Mouse (Mus musculus) embryonic facial prominence, embryonic 10.5 days (tissue): Measurements from ENCODE around the gene Col18a1. TPM values are rescaled to one million over a fixed set of nuclear protein-coding genes. Genes with fewer than 3 reads are reported as not detected.
A peak's percentile ranks its signal among the peaks of the same experiment; 100 is the strongest.

Experiments used
- DNase-seq: peaks from one replicate; pipeline ENCODE4 v3.0.0-alpha.2; 2017; ENCODE audit warnings: low spot score
- H3K27ac ChIP-seq: fragments of 300-500 bp; sonication (generic); replicated peaks from 2 replicates; pipeline ENCODE4 v1.5.1; 2016; ENCODE audit warnings: mild to moderate bottlenecking
- H3K27me3 ChIP-seq: fragments of 300-500 bp; sonication (generic); replicated peaks from 2 replicates; pipeline ENCODE4 v1.6.1; 2016; ENCODE audit warnings: low read depth, mild to moderate bottlenecking; ENCODE audit not compliant: poor library complexity, severe bottlenecking
- H3K36me3 ChIP-seq: fragments of 300-500 bp; sonication (generic); replicated peaks from 2 replicates; pipeline ENCODE4 v1.6.1; 2016; ENCODE audit warnings: mild to moderate bottlenecking, moderate library complexity
- H3K4me1 ChIP-seq: fragments of 300-500 bp; sonication (generic); 2 replicates; pipeline ENCODE4 v1.6.1; 2016
- H3K4me3 ChIP-seq: fragments of 300-500 bp; sonication (generic); 2 replicates; pipeline ENCODE4 v1.5.1; 2016; ENCODE audit warnings: mild to moderate bottlenecking, moderate library complexity
- H3K9me3 ChIP-seq: fragments of 300-500 bp; sonication (generic); 2 replicates; pipeline ENCODE4 v1.6.1; 2016; ENCODE audit warnings: mild to moderate bottlenecking
- WGBS: fragments of 180-500 bp; shearing (Covaris S2); methylation state at CpG from one replicate; pipeline ENCODE4 v1.1.7; 2016; 5-methylcytosine and 5-hydroxymethylcytosine counted together
- polyA plus RNA-seq: library from polyadenylated mRNA; unstranded; fragments of >200 nt; fragmentation: Nextera tagmentation; extraction: Ambion mirVana; gene quantifications from 2 replicates; pipeline ENCODE4 v1.2.1, GENCODE M21; 2016

Gene Col18a1
- polyA plus RNA-seq, 1 experiment from 2014 or later = 184 TPM

GRCm38 (mm10) chr10:77130561-77131240, 35.6 kb downstream of the Col18a1 start:
- Histone ChIP-seq H3K27me3 (no peaks in the 10 kb centered on the region), H3K4me3 (no peak overlapping the region), H3K4me1 (peaks cover 70% of the 10 kb centered on the region), H3K9me3 (no peaks in the 10 kb centered on the region), H3K36me3 (peaks cover 15% of the 10 kb centered on the region), H3K27ac (peak overlapping the region; percentile 73)
- DNase-seq = peak; percentile 93
- WGBS = 44% methylated on average over 13 of the region's 13 CpGs

GRCm38 (mm10) chr10:77129637-77130410, 36.5 kb downstream of the Col18a1 start:
- no peak overlapping the region for H3K27ac ChIP-seq
- H3K4me1 ChIP-seq = peaks cover 70% of the 10 kb centered on the region
- no peaks in the 10 kb centered on the region for H3K27me3 ChIP-seq
- no peaks in the 10 kb centered on the region for H3K9me3 ChIP-seq
- H3K36me3 ChIP-seq = peaks cover 11% of the 10 kb centered on the region
- 84% methylated on average over 6 of the region's 6 CpGs for WGBS
- no peak overlapping the region for H3K4me3 ChIP-seq
- DNase-seq = no peak

- Histone ChIP-seq H3K27ac (no peak overlapping the region), H3K4me1 (peaks cover 51% of the 10 kb centered on the region), H3K36me3 (peaks cover 14% of the 10 kb centered on the region), H3K4me3 (no peak overlapping the region), H3K9me3 (no peaks in the 10 kb centered on the region), H3K27me3 (no peaks in the 10 kb centered on the region)
- 73% methylated on average over 2 of the region's 2 CpGs for WGBS
- no peak for DNase-seq
Observed at GRCm38 (mm10) chr10:77127926-77128325, 38.4 kb downstream of the Col18a1 start.

- 91% methylated on average over 2 of the region's 2 CpGs for WGBS
- peaks cover 14% of the 10 kb centered on the region for H3K36me3 ChIP-seq
- no peaks in the 10 kb centered on the region for H3K27me3 ChIP-seq
Observed at GRCm38 (mm10) chr10:77126590-77126989, 39.8 kb downstream of the Col18a1 start.

GRCm38 (mm10) chr10:77125078-77125731, 41.1 kb downstream of the Col18a1 start:
- no peak for DNase-seq
- Histone ChIP-seq H3K36me3 (peaks cover 18% of the 10 kb centered on the region), H3K4me1 (peaks cover 23% of the 10 kb centered on the region), H3K4me3 (no peak overlapping the region), H3K9me3 (no peaks in the 10 kb centered on the region), H3K27ac (no peak overlapping the region), H3K27me3 (no peaks in the 10 kb centered on the region)
- WGBS = 85% methylated on average over 18 of the region's 18 CpGs

More at GRCm38 (mm10) chr10:77126590-77126989, 39.8 kb downstream of the Col18a1 start:
- no peak for DNase-seq
- Histone ChIP-seq H3K9me3 (no peaks in the 10 kb centered on the region), H3K27ac (no peak overlapping the region), H3K4me1 (peaks cover 37% of the 10 kb centered on the region), H3K4me3 (no peak overlapping the region)

DNA sequence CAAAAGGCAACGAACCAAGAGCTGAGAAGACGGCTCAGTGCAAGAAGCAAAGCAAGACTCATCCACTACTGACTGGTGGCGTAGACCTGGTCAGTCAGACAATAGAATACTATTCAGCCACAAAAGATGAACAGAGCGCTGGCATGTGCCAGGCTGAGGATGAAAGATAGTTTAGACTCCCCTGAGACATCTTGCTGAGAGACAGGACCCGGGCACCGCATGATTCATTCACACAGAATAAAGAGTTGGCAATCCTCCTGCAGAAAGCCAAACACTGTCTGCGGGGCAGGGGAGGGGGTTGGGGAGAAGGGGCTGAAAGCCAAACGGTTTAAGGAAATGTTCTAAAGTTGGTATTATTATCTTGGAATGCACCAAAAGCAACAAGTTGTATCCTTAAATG, 42.4 kb downstream of the Col18a1 start:
- no peak overlapping the region for H3K4me3 ChIP-seq
- no peaks in the 10 kb centered on the region for H3K27me3 ChIP-seq
- WGBS = 84% methylated on average over 8 of the region's 8 CpGs
- H3K27ac ChIP-seq = no peak overlapping the region
- no peak for DNase-seq
- H3K4me1 ChIP-seq = peaks cover 17% of the 10 kb centered on the region
- peaks cover 21% of the 10 kb centered on the region for H3K36me3 ChIP-seq
- H3K9me3 ChIP-seq = no peaks in the 10 kb centered on the region

GRCm38 (mm10) chr10:77121287-77122022, 44.9 kb downstream of the Col18a1 start:
- 91% methylated on average over 8 of the region's 8 CpGs for WGBS
- DNase-seq = no peak

GRCm38 (mm10) chr10:77120501-77120900, 45.8 kb downstream of the Col18a1 start:
- 79% methylated on average over 4 of the region's 4 CpGs for WGBS
- no peaks in the 10 kb centered on the region for H3K9me3 ChIP-seq

More at GRCm38 (mm10) chr10:77121287-77122022, 44.9 kb downstream of the Col18a1 start:
- H3K4me3 ChIP-seq = no peak overlapping the region
- H3K27ac ChIP-seq = no peak overlapping the region
- peaks cover 14% of the 10 kb centered on the region for H3K36me3 ChIP-seq
- H3K4me1 ChIP-seq = peaks cover 25% of the 10 kb centered on the region
- no peaks in the 10 kb centered on the region for H3K27me3 ChIP-seq
- no peaks in the 10 kb centered on the region for H3K9me3 ChIP-seq

DNA sequence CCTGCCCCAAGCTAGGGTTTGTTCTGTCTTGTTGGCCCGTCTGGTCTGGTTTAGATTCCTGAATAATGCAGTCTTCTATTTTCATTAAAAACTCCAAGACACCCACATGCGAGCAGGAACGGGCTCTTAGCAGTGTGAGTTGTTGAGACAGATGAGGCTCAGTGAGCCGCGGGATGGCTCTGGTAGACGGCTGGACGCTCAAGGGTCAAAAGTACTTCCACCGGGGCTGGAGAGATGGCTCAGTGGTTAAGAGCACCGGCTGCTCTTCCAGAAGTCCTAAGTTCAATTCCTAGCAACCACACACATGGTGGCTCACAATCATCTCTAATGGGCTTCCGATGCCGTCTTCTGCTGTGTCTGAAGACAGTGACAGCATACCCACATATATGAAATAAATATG, 46.9 kb downstream of the Col18a1 start:
- H3K4me1 ChIP-seq = peaks cover 25% of the 10 kb centered on the region
- H3K36me3 ChIP-seq = 0 out of 2 replicates have a peak, but pooled peaks cover 7% of the 10 kb centered on the region
- no peaks in the 10 kb centered on the region for H3K27me3 ChIP-seq
- no peak for DNase-seq
- H3K4me3 ChIP-seq = no peak overlapping the region
- 91% methylated on average over 11 of the region's 11 CpGs for WGBS
- no peaks in the 10 kb centered on the region for H3K9me3 ChIP-seq
- H3K27ac ChIP-seq = no peak overlapping the region

More at GRCm38 (mm10) chr10:77120501-77120900, 45.8 kb downstream of the Col18a1 start:
- peaks cover 29% of the 10 kb centered on the region for H3K4me1 ChIP-seq
- no peak for DNase-seq
- no peaks in the 10 kb centered on the region for H3K27me3 ChIP-seq
- no peak overlapping the region for H3K27ac ChIP-seq
- no peak overlapping the region for H3K4me3 ChIP-seq
- peaks cover 13% of the 10 kb centered on the region for H3K36me3 ChIP-seq

DNA sequence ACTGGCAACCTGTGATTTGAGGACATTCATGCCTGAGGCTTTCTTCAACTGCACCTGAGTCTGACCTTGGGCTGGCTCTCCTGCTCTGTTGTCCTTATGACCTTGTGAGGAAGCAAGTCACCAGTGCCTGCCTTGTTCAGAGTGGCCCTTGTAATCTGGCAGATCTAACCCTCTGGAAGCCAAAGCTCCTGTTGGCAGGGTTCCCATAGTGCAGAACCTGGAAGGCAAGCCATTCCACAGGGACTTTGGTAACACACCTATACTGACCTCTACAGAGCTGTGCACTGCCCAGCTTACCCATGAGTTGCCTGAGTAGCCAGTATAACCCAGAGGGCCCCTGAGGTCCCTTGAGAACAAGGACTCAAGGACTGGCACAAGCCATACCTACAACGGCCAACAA, 48.0 kb downstream of the Col18a1 start:
- Histone ChIP-seq H3K27me3 (no peaks in the 10 kb centered on the region), H3K36me3 (peaks cover 7% of the 10 kb centered on the region; the same call in 1 of the 2 replicates), H3K4me3 (no peak overlapping the region), H3K9me3 (no peaks in the 10 kb centered on the region), H3K4me1 (peaks cover 33% of the 10 kb centered on the region), H3K27ac (no peak overlapping the region)
- no peak for DNase-seq
- WGBS = 84% methylated on average over 1 of the region's 1 CpGs

GRCm38 (mm10) chr10:77116537-77117455, 49.6 kb downstream of the Col18a1 start:
- H3K4me1 ChIP-seq = peaks cover 47% of the 10 kb centered on the region
- peaks cover 16% of the 10 kb centered on the region for H3K36me3 ChIP-seq
- no peak overlapping the region for H3K4me3 ChIP-seq
- DNase-seq = no peak
- H3K27me3 ChIP-seq = no peaks in the 10 kb centered on the region
- no peaks in the 10 kb centered on the region for H3K9me3 ChIP-seq
- H3K27ac ChIP-seq = peak overlapping the region; percentile 59
- 58% methylated on average over 4 of the region's 4 CpGs for WGBS
